Mouse (Mus musculus): ENCODE results near the gene Mapk14. TPM values are rescaled to one million over a fixed set of nuclear protein-coding genes. Genes with fewer than 3 reads are reported as not detected.

Gene Mapk14
- 100 to 1,000 TPM in 1 of 2 experiments, 10 to 100 TPM in 1; 89.1 to 121 TPM for total RNA-seq (2023)

DNA sequence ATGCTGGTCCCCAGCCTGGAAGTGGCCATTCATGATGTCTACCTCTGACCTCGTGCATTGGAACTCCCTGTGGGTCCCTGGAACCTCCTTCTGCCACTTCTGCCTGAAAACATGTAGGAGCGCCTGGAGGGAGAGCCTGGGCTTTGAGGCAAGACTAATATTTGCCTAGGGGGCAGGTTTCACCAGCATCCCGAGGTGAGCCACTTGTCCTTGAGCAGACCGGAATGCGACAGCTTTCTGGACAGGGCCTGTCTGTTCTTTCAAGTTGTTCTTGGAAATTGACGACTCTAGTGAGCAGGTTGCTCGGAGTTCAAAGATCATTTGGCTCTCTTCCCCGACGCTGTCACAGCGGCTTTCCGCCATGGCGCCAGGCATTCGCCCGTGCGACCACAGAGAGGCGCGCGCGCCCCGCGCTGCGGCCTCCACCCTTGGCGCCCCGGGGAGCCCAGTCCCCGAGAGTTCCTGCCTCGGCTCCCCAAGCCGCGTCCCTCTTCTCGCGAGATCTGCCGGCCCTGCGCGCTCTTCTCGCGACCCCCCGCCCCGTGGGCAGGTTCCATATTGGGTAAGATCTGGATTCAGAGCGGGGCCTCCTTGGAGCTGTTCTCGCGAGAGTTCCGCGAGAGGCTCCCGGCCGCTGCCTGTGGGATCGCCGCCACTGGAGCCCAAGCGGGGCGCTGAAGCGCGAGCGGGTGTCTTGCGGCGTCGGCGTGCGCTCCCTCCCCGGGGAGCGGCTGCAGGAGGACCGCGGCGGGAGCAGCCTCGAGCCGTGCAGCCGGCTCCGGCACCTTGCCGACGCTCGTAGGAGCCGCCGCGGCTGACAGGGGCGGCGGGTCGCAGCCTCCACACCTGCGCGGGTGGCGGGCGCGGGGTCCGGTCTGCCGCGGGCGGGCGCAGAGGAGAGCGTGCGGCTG is at the start of gene Mapk14:
Gene Mapk14, plus strand, starts transcription at position 554 of the 911 bp plus-strand sequence.

GRCm38 (mm10) chr17:28689586-28690283 is 1.4 kb upstream of the Mapk14 start, which contains the start of gene Slc26a8:
Gene Slc26a8, minus strand, starts transcription at chr17:28690233.

DNA sequence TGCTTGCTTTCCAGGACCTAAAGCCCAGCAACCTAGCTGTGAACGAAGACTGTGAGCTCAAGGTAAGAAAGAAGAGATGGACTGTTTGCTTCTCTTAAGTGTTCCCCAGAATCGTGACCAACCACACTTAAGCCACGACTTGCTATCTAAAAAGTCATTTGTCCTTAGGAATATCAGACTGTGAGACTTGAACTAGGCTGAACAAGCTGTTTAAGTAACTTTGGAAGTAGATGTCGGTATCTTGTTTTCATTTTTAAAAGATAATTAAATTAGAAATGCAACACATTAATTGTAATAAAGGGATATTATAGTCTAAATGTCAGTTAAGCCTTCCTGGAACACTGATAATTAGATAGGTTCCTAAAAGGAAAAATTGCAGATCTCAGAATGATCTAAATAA is 34.7 kb downstream of the Mapk14 start, which contains the start of gene AC170998.1:
Gene AC170998.1, plus strand, starts transcription at position 301 of the 400 bp plus-strand sequence.

GRCm38 (mm10) chr17:28769121-28769874 is 78.2 kb downstream of the Mapk14 start, which contains the start of gene Mapk13:
Gene Mapk13, plus strand, starts transcription at chr17:28769297.

Other genes with a start within 250 kb of the Mapk14 start
- 10 to 100 TPM; 24.0 to 31.4 TPM for gene Fkbp5, start 173.8 kb upstream of the Mapk14 start, total RNA-seq (2023)
- not detected for gene Armc12, start 160.5 kb upstream of the Mapk14 start, total RNA-seq (2023)
- not detected for gene Clpsl2, start 141.9 kb upstream of the Mapk14 start, total RNA-seq (2023)
- not detected for gene Clps, start 130.6 kb upstream of the Mapk14 start, total RNA-seq (2023)
- not detected for gene Lhfpl5, start 115.7 kb upstream of the Mapk14 start, total RNA-seq (2023)
- gene Srpk1, start 68.6 kb upstream of the Mapk14 start, total RNA-seq (2023), result 100 to 1,000 TPM; 103 to 108 TPM
- under 1 TPM in 1 of 2 experiments, not detected in 1; 0.42 TPM for gene Slc26a8, start 1.1 kb upstream of the Mapk14 start, total RNA-seq (2023)
- gene AC170998.1, start 34.8 kb downstream of the Mapk14 start, total RNA-seq (2023), result 10 to 100 TPM in 1 of 2 experiments, 1 to 10 TPM in 1; 9.0 to 10.7 TPM
- not detected for gene Mapk13, start 78.0 kb downstream of the Mapk14 start, total RNA-seq (2023)
- 10 to 100 TPM; 62.1 to 75.6 TPM for gene Brpf3, start 109.8 kb downstream of the Mapk14 start, total RNA-seq (2023)
- under 1 TPM in 1 of 2 experiments, not detected in 1; 0.27 TPM for gene Pnpla1, start 167.1 kb downstream of the Mapk14 start, total RNA-seq (2023)
- under 1 TPM; 0.27 to 0.38 TPM for gene 4930539E08Rik, start 224.0 kb downstream of the Mapk14 start, total RNA-seq (2023)